Mouse (Mus musculus) hindbrain, embryonic 10.5 days (tissue): ENCODE results near the gene Decr2. TPM values are rescaled to one million over a fixed set of nuclear protein-coding genes. Genes with fewer than 3 reads are reported as not detected.
A peak's percentile ranks its signal among the peaks of the same experiment; 100 is the strongest.
"Not testable (repeated sequence)": the region's sequence is repeated elsewhere in the genome, so short reads cannot be mapped to it uniquely, and the experiment has no call there.

Experiments used
- DNase-seq: peaks from one replicate; pipeline ENCODE4 v3.0.0-alpha.2; 2017; ENCODE audit warnings: low spot score
- H3K27ac ChIP-seq: fragments of 300-500 bp; sonication (generic); 2 replicates; pipeline ENCODE4 v1.5.1; 2016; ENCODE audit warnings: mild to moderate bottlenecking, moderate library complexity
- H3K27me3 ChIP-seq: fragments of 300-500 bp; sonication (generic); 2 replicates; pipeline ENCODE4 v1.6.1; 2016; ENCODE audit warnings: mild to moderate bottlenecking; ENCODE audit not compliant: poor library complexity, insufficient read depth, severe bottlenecking
- H3K36me3 ChIP-seq: fragments of 300-500 bp; sonication (generic); 2 replicates; pipeline ENCODE4 v1.6.1; 2016; ENCODE audit warnings: mild to moderate bottlenecking, moderate library complexity
- H3K4me1 ChIP-seq: fragments of 300-500 bp; sonication (generic); replicated peaks from 2 replicates; pipeline ENCODE4 v1.6.1; 2016; ENCODE audit warnings: mild to moderate bottlenecking
- H3K4me3 ChIP-seq: fragments of 300-500 bp; sonication (generic); 2 replicates; pipeline ENCODE4 v1.5.1; 2016; ENCODE audit warnings: mild to moderate bottlenecking, moderate library complexity
- H3K9me3 ChIP-seq: fragments of 300-500 bp; sonication (generic); 2 replicates; pipeline ENCODE4 v1.6.1; 2016; ENCODE audit warnings: mild to moderate bottlenecking, moderate library complexity
- WGBS: fragments of 180-500 bp; shearing (Covaris S2); methylation state at CpG from one replicate; pipeline ENCODE4 v1.1.7; 2016; 5-methylcytosine and 5-hydroxymethylcytosine counted together
- polyA plus RNA-seq: library from polyadenylated mRNA; unstranded; fragments of >200 nt; fragmentation: Nextera tagmentation; extraction: Ambion mirVana; gene quantifications from 2 replicates; pipeline ENCODE4 v1.2.1, GENCODE M21; 2016

The Decr2 gene
- polyA plus RNA-seq, 1 experiment from 2014 or later: 30.2 TPM

DNA sequence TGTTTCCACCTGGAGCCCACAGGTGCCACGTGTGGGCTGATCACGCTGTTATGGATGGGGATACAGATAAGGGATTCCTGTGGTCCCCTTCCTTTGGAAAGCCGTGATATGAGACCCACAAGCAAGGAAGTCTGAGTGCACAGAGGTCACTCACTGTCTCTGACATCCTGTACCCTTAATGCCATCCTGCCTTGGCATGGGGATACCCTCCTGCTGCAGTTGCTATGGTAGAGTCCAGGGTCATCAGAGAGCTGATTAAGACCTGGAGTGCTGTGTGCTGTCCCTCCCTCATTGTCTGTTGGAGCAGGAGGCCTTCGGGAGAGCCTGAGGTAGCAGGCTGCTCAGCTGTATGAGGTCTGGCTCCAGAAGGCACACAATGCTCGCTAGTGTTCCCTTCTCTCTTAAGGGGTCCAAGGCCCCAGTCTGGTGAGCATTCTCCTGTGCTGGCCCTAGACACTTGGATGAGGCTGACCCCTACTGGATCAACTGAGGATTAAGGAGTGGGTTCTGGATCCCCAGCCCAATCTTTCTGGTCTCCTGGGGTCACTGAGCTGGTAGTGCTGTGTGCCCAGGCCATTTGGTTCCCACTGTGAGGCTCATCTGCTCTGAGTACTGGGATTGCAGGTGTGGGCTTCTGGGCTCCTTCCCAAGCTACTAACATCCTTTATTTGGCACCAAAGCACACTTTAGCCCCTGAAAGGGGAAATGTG, 32.4 kb upstream of the Decr2 start:
- Histone ChIP-seq H3K36me3 (peaks cover 32% of the 10 kb centered on the region), H3K9me3 (no peaks in the 10 kb centered on the region), H3K27ac (peak overlapping the region; percentile 50; the same call in 1 of the 2 replicates), H3K27me3 (peaks cover 18% of the 10 kb centered on the region), H3K4me3 (peak overlapping the region; percentile 74; the same call in 1 of the 2 replicates), H3K4me1 (peaks cover 32% of the 10 kb centered on the region)
- DNase-seq: no peak
- 62% methylated on average over 5 of the region's 5 CpGs for WGBS

GRCm38 (mm10) chr17:26119766-26120710, 29.9 kb upstream of the Decr2 start:
- H3K27me3 ChIP-seq: peaks cover 43% of the 10 kb centered on the region
- peak; percentile 58 for DNase-seq
- H3K4me1 ChIP-seq: peaks cover 28% of the 10 kb centered on the region
- 52% methylated on average over 33 of the region's 33 CpGs for WGBS
- H3K36me3 ChIP-seq: peaks cover 6% of the 10 kb centered on the region
- no peaks in the 10 kb centered on the region for H3K9me3 ChIP-seq
- peak overlapping the region; percentile 9; the same call in 1 of the 2 replicates for H3K4me3 ChIP-seq
- H3K27ac ChIP-seq: peak overlapping the region; percentile 2; the same call in 1 of the 2 replicates

DNA sequence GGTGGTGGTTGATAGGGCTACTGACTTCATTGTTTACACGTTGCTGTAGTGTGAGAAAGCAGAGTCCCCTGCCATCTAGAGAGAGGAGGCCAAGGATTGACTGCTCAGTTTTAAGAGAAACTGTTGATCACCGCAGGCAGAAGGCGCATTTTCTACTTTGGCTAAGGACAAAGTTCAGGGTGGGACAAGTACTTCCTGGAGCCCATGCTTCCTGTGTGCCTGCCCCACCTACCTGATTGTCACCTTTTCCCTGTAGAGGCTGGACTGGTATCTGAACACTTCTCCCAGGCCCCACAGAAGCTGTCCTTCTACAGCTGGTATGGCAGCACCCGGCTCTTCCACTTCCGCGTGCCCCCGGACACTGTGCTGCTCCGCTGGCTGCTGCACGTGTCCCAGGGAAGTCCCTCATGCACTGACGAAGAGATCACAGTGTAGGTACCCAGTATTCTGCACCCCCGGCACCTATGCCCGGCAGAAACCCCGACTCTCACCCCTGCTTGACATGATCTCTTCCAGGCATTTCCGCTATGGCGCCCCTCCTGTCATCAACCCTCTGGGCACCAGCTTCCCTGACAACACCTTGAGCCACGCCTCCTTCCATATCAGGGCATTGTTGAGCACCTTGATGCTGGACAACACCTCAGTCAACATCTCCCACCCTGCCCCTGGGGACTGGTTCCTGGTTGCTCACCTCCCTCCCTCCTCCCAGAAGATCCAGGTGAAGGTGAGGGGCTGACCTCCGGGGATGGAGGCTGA, 26.5 kb upstream of the Decr2 start:
- Histone ChIP-seq H3K4me1 (peaks cover 24% of the 10 kb centered on the region), H3K4me3 (no peak overlapping the region), H3K36me3 (no peaks in the 10 kb centered on the region), H3K27ac (no peak overlapping the region), H3K9me3 (no peaks in the 10 kb centered on the region), H3K27me3 (peaks cover 76% of the 10 kb centered on the region)
- DNase-seq: no peak
- WGBS: 88% methylated on average over 17 of the region's 17 CpGs

DNA sequence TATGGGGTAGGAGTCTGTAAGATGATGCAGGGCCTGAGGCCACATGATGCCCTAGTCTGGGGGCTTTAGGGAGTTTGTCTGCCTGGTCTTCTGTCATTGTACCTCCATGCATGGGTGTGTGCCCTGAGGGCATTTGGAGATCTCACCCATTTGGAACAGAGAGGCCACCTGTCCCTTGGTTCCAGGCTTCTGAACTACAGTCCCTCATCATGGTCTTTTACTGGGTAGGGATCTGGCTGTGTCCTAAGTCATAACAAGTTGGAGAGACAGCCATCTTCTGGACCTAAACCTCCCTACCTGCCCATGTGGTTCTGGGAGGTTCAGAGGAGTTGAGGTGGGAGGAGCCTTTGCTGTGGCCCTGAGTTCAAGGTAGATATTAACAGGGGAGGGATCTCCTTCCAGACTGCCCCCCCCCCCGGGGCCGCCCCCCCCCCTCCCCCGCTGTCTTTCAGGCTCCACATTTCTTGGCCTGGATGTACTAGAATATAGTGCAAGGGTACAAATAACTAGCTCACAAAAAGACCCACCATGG, 25.9 kb upstream of the Decr2 start:
- WGBS: 40% methylated on average over 3 of the region's 3 CpGs
- peaks cover 82% of the 10 kb centered on the region for H3K27me3 ChIP-seq
- no peaks in the 10 kb centered on the region for H3K36me3 ChIP-seq

DNA sequence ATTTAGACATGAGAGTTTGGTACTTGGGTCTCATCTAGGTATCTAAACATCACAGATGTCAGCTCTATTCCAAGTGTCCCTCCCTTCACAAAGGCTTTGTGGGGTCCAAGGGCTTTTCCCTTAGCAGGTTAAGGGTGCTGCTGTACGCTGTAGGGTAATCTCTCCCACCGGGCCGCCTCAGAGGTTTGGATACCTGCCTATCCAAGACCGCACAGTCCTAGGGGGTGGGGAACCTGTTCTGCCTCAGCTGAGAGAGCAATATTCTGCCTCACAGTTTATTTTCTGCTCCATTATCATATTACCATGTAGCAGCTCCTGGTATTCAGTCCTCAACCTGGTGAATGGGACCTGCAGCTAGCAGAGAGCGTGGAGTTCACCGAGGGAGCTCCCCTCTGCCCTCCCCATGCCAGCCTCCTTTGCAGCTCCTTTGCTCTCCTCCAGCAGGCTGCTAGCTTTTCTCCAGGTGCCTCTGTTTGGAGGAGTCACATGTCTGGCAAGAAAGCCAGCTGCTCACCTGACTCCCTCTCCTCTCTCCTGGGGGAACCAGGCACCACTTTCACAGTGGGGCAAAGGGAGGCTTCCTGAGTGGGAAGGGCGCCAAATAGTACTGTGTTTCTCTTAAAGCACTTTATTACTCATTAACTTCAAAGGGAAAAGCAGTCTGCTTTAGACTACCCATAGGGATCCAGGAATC, 25.2 kb upstream of the Decr2 start:
- DNase-seq: no peak
- peaks cover 33% of the 10 kb centered on the region for H3K4me1 ChIP-seq
- peaks cover 89% of the 10 kb centered on the region for H3K27me3 ChIP-seq
- 84% methylated on average over 7 of the region's 7 CpGs for WGBS
- no peak overlapping the region for H3K27ac ChIP-seq
- H3K36me3 ChIP-seq: no peaks in the 10 kb centered on the region
- H3K9me3 ChIP-seq: no peaks in the 10 kb centered on the region
- no peak overlapping the region for H3K4me3 ChIP-seq

More for the DNA sequence above, 25.9 kb upstream of the Decr2 start:
- DNase-seq: no peak
- Histone ChIP-seq H3K4me3 (no peak overlapping the region), H3K27ac (no peak overlapping the region), H3K9me3 (no peaks in the 10 kb centered on the region), H3K4me1 (peaks cover 29% of the 10 kb centered on the region)

DNA sequence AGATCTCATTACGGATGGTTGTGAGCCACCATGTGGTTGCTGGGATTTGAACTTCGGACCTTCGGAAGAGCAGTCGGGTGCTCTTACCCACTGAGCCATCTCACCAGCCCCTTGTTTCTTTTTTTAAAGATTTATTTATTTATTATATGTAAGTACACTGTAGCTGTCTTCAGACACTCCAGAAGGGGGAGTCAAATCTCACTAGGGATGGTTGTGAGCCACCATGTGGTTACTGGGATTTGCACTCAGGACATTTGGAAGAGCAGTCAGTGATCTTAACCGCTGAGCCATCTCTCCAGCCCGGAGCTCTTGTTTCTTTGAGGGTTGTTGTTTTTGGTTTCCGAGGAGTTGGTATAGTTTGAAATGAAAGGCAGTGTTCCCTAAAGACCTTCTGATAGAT, 24.3 kb upstream of the Decr2 start:
- Histone ChIP-seq H3K27me3 (peaks cover 89% of the 10 kb centered on the region), H3K4me1 (peaks cover 29% of the 10 kb centered on the region)
- 67% methylated on average over 7 of the region's 7 CpGs for WGBS

GRCm38 (mm10) chr17:26114061-26114460, 23.9 kb upstream of the Decr2 start:
- DNase-seq: no peak
- 15% methylated on average over 8 of the region's 8 CpGs for WGBS
- Histone ChIP-seq H3K27me3 (peaks cover 85% of the 10 kb centered on the region), H3K9me3 (no peaks in the 10 kb centered on the region), H3K4me1 (peaks cover 29% of the 10 kb centered on the region), H3K4me3 (peak overlapping the region; percentile 80), H3K36me3 (no peaks in the 10 kb centered on the region), H3K27ac (no peak overlapping the region)

More for the DNA sequence above, 24.3 kb upstream of the Decr2 start:
- H3K27ac ChIP-seq, H3K9me3 ChIP-seq, H3K36me3 ChIP-seq, DNase-seq, H3K4me3 ChIP-seq: not testable (repeated sequence)

DNA sequence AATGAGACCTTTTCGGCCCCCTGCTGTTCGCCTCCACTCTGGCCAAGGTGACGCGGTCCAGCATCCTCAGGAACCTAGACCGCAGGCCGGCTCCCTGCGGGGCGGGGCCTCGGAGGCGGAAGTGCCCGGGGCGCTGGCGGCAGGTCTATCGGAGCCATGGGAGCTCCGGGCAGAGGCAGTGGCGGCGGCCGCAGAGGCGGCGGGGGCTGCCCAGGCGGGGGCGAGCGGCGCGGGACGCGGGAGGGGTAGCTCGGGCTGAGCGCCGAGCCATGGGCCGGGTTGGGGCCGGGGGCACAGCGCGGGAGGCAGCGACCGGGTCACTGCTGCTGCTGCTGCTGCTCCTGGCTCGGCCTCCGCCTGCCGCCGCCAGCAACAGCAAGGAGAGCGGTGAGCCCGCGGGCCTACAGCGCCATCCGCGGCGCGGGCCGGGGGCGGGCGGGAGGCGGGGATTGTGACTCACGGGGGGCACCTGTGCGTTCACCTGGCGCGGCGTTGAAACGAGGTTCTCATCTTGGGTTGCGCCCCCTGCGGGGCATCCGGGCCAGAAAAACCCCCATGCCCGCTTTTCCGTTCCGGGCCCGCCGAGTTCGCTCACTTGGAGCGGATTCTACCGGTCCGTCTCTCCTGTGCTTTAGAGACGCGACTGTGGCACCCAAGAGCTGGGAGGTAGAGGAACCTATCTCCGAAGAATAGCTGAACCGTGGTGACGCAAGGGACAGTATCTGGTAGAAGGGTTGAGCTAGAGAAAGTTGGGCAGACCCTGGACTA, 23.2 kb upstream of the Decr2 start, which contains the start of gene Tmem8:
Gene Tmem8, plus strand, starts transcription at position 119 of the 768 bp plus-strand sequence.
- Histone ChIP-seq H3K4me1 (peaks cover 29% of the 10 kb centered on the region), H3K27ac (peak within 1 kb of the TSS; percentile 85), H3K27me3 (peaks cover 81% of the 10 kb centered on the region), H3K4me3 (peak within 1 kb of the TSS; percentile 80), H3K9me3 (no peaks in the 10 kb centered on the region), H3K36me3 (no peaks in the 10 kb centered on the region)
- WGBS: under 1% methylated on average over 75 of the region's 75 CpGs
- DNase-seq: peak; percentile 75

DNA sequence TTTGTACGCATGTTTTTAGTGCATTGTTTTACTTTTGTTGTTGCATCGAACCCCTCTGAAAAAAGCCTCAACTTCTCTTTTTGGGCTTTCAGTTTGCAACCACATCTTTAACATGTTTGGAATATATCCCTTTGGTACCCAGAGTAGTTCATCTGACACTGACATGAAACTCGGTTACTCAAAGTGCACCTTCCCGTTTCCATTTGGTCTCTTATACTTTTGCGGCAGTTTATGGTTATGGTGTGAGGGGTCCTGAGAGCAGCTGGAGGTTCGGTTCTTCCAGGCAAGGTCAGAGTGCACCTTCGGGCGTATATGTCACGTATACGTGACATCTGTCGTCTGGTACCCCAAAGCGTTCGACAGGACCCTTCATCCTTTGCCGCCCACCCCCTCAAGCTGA, 22.6 kb upstream of the Decr2 start:
- H3K4me3 ChIP-seq: peak overlapping the region; percentile 80
- H3K27me3 ChIP-seq: peaks cover 78% of the 10 kb centered on the region
- peak overlapping the region; percentile 85 for H3K27ac ChIP-seq
- no peaks in the 10 kb centered on the region for H3K36me3 ChIP-seq
- H3K4me1 ChIP-seq: peaks cover 29% of the 10 kb centered on the region
- H3K9me3 ChIP-seq: no peaks in the 10 kb centered on the region
- WGBS: 19% methylated on average over 14 of the region's 14 CpGs
- DNase-seq: no peak

DNA sequence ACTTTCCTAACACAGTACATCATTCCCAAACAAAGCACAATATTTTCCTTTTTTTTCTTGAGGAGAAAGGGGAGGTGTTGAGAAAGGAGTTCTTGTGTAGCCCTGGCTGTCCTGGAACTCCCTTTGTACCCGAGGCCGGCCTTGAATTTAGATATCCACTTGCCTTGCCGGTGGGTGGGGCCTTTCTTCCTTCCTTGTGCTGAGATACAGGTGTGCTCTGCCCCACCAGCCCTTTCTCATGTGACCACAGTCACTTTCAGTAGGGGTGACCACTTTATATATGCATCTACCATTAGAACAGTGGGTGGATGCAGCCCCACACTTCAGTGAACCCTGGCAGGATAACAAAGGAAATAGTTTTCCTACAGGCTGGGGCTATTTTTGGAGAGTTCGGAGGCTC, 21.6 kb upstream of the Decr2 start:
- no peak overlapping the region for H3K4me3 ChIP-seq
- no peaks in the 10 kb centered on the region for H3K36me3 ChIP-seq
- H3K27ac ChIP-seq: no peak overlapping the region
- 17% methylated on average over 4 of the region's 4 CpGs for WGBS
- peaks cover 29% of the 10 kb centered on the region for H3K4me1 ChIP-seq
- no peaks in the 10 kb centered on the region for H3K9me3 ChIP-seq
- no peak for DNase-seq
- H3K27me3 ChIP-seq: peaks cover 67% of the 10 kb centered on the region

- Histone ChIP-seq H3K27me3 (peaks cover 60% of the 10 kb centered on the region), H3K4me1 (peaks cover 29% of the 10 kb centered on the region), H3K9me3 (no peaks in the 10 kb centered on the region), H3K36me3 (no peaks in the 10 kb centered on the region), H3K4me3 (peak overlapping the region; percentile 16; the same call in 1 of the 2 replicates), H3K27ac (peak overlapping the region; percentile 17)
- 1% methylated on average over 4 of the region's 4 CpGs for WGBS
- DNase-seq: peak; percentile 29
Observed at GRCm38 (mm10) chr17:26111024-26111423, 20.9 kb upstream of the Decr2 start.
